Mouse (Mus musculus) heart, embryonic 14.5 days (tissue): Measurements from ENCODE around the gene Ifnab. TPM values are rescaled to one million over a fixed set of nuclear protein-coding genes. Genes with fewer than 3 reads are reported as not detected.

ENCODE experiments used
- ATAC-seq: fragments of 200-750 bp; cut with Nextera tagmentation; 2 replicates; pipeline ENCODE4 v1.8.0; 2017; ENCODE audit warnings: low read depth, moderate TSS enrichment; ENCODE audit not compliant: insufficient number of reproducible peaks, insufficient read depth, low FRiP score
- H3K27ac ChIP-seq, 2 experiments: fragments of 200-500 bp in 1 of 2; fragments of 300-500 bp in 1 of 2; sonication (generic) in 1 of 2; replicated peaks in 1 of 2; 2 replicates each; pipeline ENCODE4 v1.5.1; 2012 to 2014; ENCODE audit warnings: low read depth in 2 of 2, low read length in 2 of 2, control low read depth in 1 of 2, mild to moderate bottlenecking in 1 of 2, mixed read lengths in 1 of 2; ENCODE audit not compliant: control insufficient read depth in 1 of 2, insufficient read depth in 1 of 2
- H3K27me3 ChIP-seq: fragments of 300-500 bp; sonication (generic); 2 replicates; pipeline ENCODE4 v1.6.1; 2014; ENCODE audit warnings: mild to moderate bottlenecking, low read length, control low read depth; ENCODE audit not compliant: control insufficient read depth, insufficient read depth
- H3K36me3 ChIP-seq: fragments of 300-500 bp; sonication (generic); 2 replicates; pipeline ENCODE4 v1.6.1; 2014; ENCODE audit warnings: mild to moderate bottlenecking, control low read depth, low read length, mixed read lengths; ENCODE audit not compliant: control insufficient read depth, insufficient read depth
- H3K4me1 ChIP-seq, 2 experiments: fragments of 200-500 bp in 1 of 2; fragments of 300-500 bp in 1 of 2; sonication (generic) in 1 of 2; 2 replicates each; pipeline ENCODE4 v1.6.1; 2012 to 2014; ENCODE audit warnings: low read length in 2 of 2, control low read depth in 1 of 2, mixed read lengths in 1 of 2; ENCODE audit not compliant: control insufficient read depth in 2 of 2, insufficient read depth in 2 of 2
- H3K4me2 ChIP-seq: fragments of 300-500 bp; sonication (generic); 2 replicates; pipeline ENCODE4 v1.6.1; 2014; ENCODE audit warnings: mild to moderate bottlenecking, low read length
- H3K4me3 ChIP-seq, 2 experiments: fragments of 200-500 bp in 1 of 2; fragments of 300-500 bp in 1 of 2; sonication (generic) in 1 of 2; 2 replicates each; pipeline ENCODE4 v1.5.1; 2012 to 2014; ENCODE audit warnings: low read length in 2 of 2, mild to moderate bottlenecking in 2 of 2, control low read depth in 1 of 2, low read depth in 1 of 2, moderate library complexity in 1 of 2; ENCODE audit not compliant: control insufficient read depth in 1 of 2, insufficient read depth in 1 of 2
- H3K9ac ChIP-seq: fragments of 300-500 bp; sonication (generic); 2 replicates; pipeline ENCODE4 v1.6.1; 2014; ENCODE audit warnings: mild to moderate bottlenecking, low read length
- H3K9me3 ChIP-seq: fragments of 300-500 bp; sonication (generic); 2 replicates; pipeline ENCODE4 v1.6.1; 2016; ENCODE audit warnings: low read length, control low read depth; ENCODE audit not compliant: control insufficient read depth
- WGBS: fragments of 180-500 bp; shearing (Covaris S2); extraction: QIAGEN DNeasy Blood & Tissue Kit; methylation state at CpG from one replicate; pipeline ENCODE4 v1.1.7; 2014; 5-methylcytosine and 5-hydroxymethylcytosine counted together
- polyA plus RNA-seq: library from polyadenylated mRNA; unstranded; fragments of >200 nt; fragmentation: Nextera tagmentation; extraction: Ambion mirVana; gene quantifications from 2 replicates; pipeline ENCODE4 v1.2.1, GENCODE M21; 2014

Ifnab gene
- polyA plus RNA-seq, 1 experiment from 2014 or later: not detected

GRCm38 (mm10) chr4:88697108-88697507 is 5.9 kb upstream of the Ifnab start:
- no peak overlapping the region for H3K4me3 ChIP-seq
- H3K4me1 ChIP-seq: no peaks in the 10 kb centered on the region
- 57% methylated on average over 6 of the region's 6 CpGs for WGBS
- no peaks in the 10 kb centered on the region for H3K9me3 ChIP-seq
- no peaks in the 10 kb centered on the region for H3K36me3 ChIP-seq
- H3K4me2 ChIP-seq: no peak overlapping the region
- H3K27ac ChIP-seq: no peak overlapping the region
- no peaks in the 10 kb centered on the region for H3K27me3 ChIP-seq
- no peak overlapping the region for H3K9ac ChIP-seq
- no peak for ATAC-seq

GRCm38 (mm10) chr4:88696237-88696884 is 5.2 kb upstream of the Ifnab start:
- Histone ChIP-seq H3K9ac (no peak overlapping the region), H3K9me3 (no peaks in the 10 kb centered on the region), H3K4me3 (no peak overlapping the region), H3K27me3 (no peaks in the 10 kb centered on the region), H3K36me3 (no peaks in the 10 kb centered on the region), H3K4me1 (no peaks in the 10 kb centered on the region), H3K27ac (no peak overlapping the region), H3K4me2 (no peak overlapping the region)
- ATAC-seq: peak; percentile 71; the same call in 1 of the 2 replicates
- WGBS: 24% methylated on average over 3 of the region's 3 CpGs

- no peak overlapping the region for H3K4me3 ChIP-seq
- H3K27ac ChIP-seq: no peak overlapping the region
- H3K4me1 ChIP-seq: no peaks in the 10 kb centered on the region
- no peak overlapping the region for H3K4me2 ChIP-seq
- no peak overlapping the region for H3K9ac ChIP-seq
- no peaks in the 10 kb centered on the region for H3K36me3 ChIP-seq
- H3K27me3 ChIP-seq: no peaks in the 10 kb centered on the region
- ATAC-seq: no peak
- WGBS: 83% methylated on average over 2 of the region's 2 CpGs
- no peaks in the 10 kb centered on the region for H3K9me3 ChIP-seq
Observed at GRCm38 (mm10) chr4:88693392-88693791, 2.2 kb upstream of the Ifnab start.

GRCm38 (mm10) chr4:88692537-88692936 is 1.4 kb upstream of the Ifnab start:
- no peak overlapping the region for H3K27ac ChIP-seq
- H3K36me3 ChIP-seq: no peaks in the 10 kb centered on the region
- no peaks in the 10 kb centered on the region for H3K9me3 ChIP-seq
- no peak overlapping the region for H3K4me2 ChIP-seq
- H3K27me3 ChIP-seq: no peaks in the 10 kb centered on the region
- ATAC-seq: no peak
- no peak overlapping the region for H3K4me3 ChIP-seq
- 71% methylated on average over 1 of the region's 1 CpGs for WGBS
- no peaks in the 10 kb centered on the region for H3K4me1 ChIP-seq
- no peak overlapping the region for H3K9ac ChIP-seq

- H3K9me3 ChIP-seq: no peaks in the 10 kb centered on the region
- no peaks in the 10 kb centered on the region for H3K4me1 ChIP-seq
- no peaks in the 10 kb centered on the region for H3K36me3 ChIP-seq
- H3K27ac ChIP-seq: no peak within 1 kb of the TSS
- no peaks in the 10 kb centered on the region for H3K27me3 ChIP-seq
- WGBS: 86% methylated on average over 1 of the region's 1 CpGs
- ATAC-seq: no peak
- no peak within 1 kb of the TSS for H3K4me2 ChIP-seq
- no peak within 1 kb of the TSS for H3K4me3 ChIP-seq
- H3K9ac ChIP-seq: no peak within 1 kb of the TSS
Observed at GRCm38 (mm10) chr4:88683812-88684211, 7.3 kb downstream of the Ifnab start, which contains the start of gene Ifna2. Gene Ifna2 (minus strand): TSS chr4:88683912.

GRCm38 (mm10) chr4:88681353-88681752 is 9.8 kb downstream of the Ifnab start:
- Histone ChIP-seq H3K4me2 (no peak overlapping the region), H3K4me3 (no peak overlapping the region), H3K4me1 (no peaks in the 10 kb centered on the region), H3K27me3 (no peaks in the 10 kb centered on the region), H3K36me3 (no peaks in the 10 kb centered on the region), H3K9me3 (no peaks in the 10 kb centered on the region), H3K9ac (no peak overlapping the region), H3K27ac (no peak overlapping the region)
- 47% methylated on average over 3 of the region's 3 CpGs for WGBS
- ATAC-seq: no peak

GRCm38 (mm10) chr4:88680362-88680761 is 10.8 kb downstream of the Ifnab start:
- H3K9ac ChIP-seq: no peak overlapping the region

GRCm38 (mm10) chr4:88676824-88677223 is 14.3 kb downstream of the Ifnab start, which contains the start of gene Ifna16:
Gene Ifna16 (minus strand): TSS chr4:88676924.
- H3K9me3 ChIP-seq: no peaks in the 10 kb centered on the region
- no peak within 1 kb of the TSS for H3K27ac ChIP-seq
- ATAC-seq: no peak
- H3K4me3 ChIP-seq: no peak within 1 kb of the TSS
- no peaks in the 10 kb centered on the region for H3K4me1 ChIP-seq
- H3K4me2 ChIP-seq: no peak within 1 kb of the TSS
- no peaks in the 10 kb centered on the region for H3K36me3 ChIP-seq
- H3K9ac ChIP-seq: no peak within 1 kb of the TSS
- 78% methylated on average over 1 of the region's 1 CpGs for WGBS
- H3K27me3 ChIP-seq: no peaks in the 10 kb centered on the region

More at GRCm38 (mm10) chr4:88680362-88680761, 10.8 kb downstream of the Ifnab start:
- Histone ChIP-seq H3K4me1 (no peaks in the 10 kb centered on the region), H3K9me3 (no peaks in the 10 kb centered on the region), H3K27me3 (no peaks in the 10 kb centered on the region), H3K36me3 (no peaks in the 10 kb centered on the region), H3K27ac (no peak overlapping the region), H3K4me2 (no peak overlapping the region), H3K4me3 (no peak overlapping the region)
- WGBS: 38% methylated on average over 8 of the region's 8 CpGs
- no peak for ATAC-seq
